Mouse (Mus musculus) heart, adult 2 months (tissue): ENCODE results near the gene Dcun1d2. TPM values are rescaled to one million over a fixed set of nuclear protein-coding genes. Genes with fewer than 3 reads are reported as not detected.

Experiments
- DNase-seq, 2 experiments: peaks; one replicate each; pipeline ENCODE4 v3.0.0; 2021
- H3K27ac ChIP-seq: fragments of 200-600 bp; 2 replicates; pipeline ENCODE4 v1.8.1; 2022
- H3K27me3 ChIP-seq: fragments of 200-500 bp; 2 replicates; pipeline ENCODE4 v1.6.1; 2012; ENCODE audit warnings: mild to moderate bottlenecking, low read length, inconsistent platforms, mixed read lengths; ENCODE audit not compliant: control insufficient read depth, insufficient read depth
- H3K36me3 ChIP-seq: fragments of 200-500 bp; 2 replicates; pipeline ENCODE4 v1.6.1; 2012; ENCODE audit warnings: low read length, inconsistent platforms; ENCODE audit not compliant: control insufficient read depth, insufficient read depth
- H3K4me1 ChIP-seq: fragments of 200-500 bp; 2 replicates; pipeline ENCODE4 v1.6.1; 2011; ENCODE audit warnings: low read length; ENCODE audit not compliant: control insufficient read depth, insufficient read depth
- H3K4me3 ChIP-seq: fragments of 200-600 bp; 2 replicates; pipeline ENCODE4 v1.8.1; 2022
- H3K79me2 ChIP-seq: fragments of 200-500 bp; replicated peaks from 2 replicates; pipeline ENCODE4 v1.6.1; 2012; ENCODE audit warnings: mild to moderate bottlenecking, inconsistent platforms, low read length, moderate library complexity, mixed read lengths; ENCODE audit not compliant: control insufficient read depth, insufficient read depth
- H3K9ac ChIP-seq: fragments of 200-500 bp; 2 replicates; pipeline ENCODE4 v1.6.1; 2012; ENCODE audit warnings: low read depth, mild to moderate bottlenecking, control low read depth, inconsistent platforms, low read length, mixed read lengths
- CTCF ChIP-seq: fragments of 200-600 bp; IDR thresholded peaks from 2 replicates; pipeline ENCODE4 v1.8.1; 2022; ENCODE audit warnings: antibody characterized with exemption, mild to moderate bottlenecking, moderate library complexity
- EP300 ChIP-seq: fragments of 200-500 bp; IDR thresholded peaks from 2 replicates; pipeline ENCODE4 v1.6.1; 2011; ENCODE audit warnings: low read depth, low read length, control low read depth; ENCODE audit not compliant: insufficient read depth
- POLR2A ChIP-seq: fragments of 200-500 bp; IDR thresholded peaks from 2 replicates; pipeline ENCODE4 v1.6.1; 2011; ENCODE audit warnings: mild to moderate bottlenecking, low read depth, low read length, control low read depth; ENCODE audit not compliant: insufficient read depth
- WGBS: fragments of 180-500 bp; shearing (Covaris S2); methylation state at CpG from one replicate; pipeline ENCODE4 v1.1.7; 2018; 5-methylcytosine and 5-hydroxymethylcytosine counted together
- intact Hi-C: fragments of 180-260 bp; cut with DNase I; formaldehyde crosslinking; loops from one replicate; pipeline ENCODE4 v1.15.1; 2025
- polyA plus RNA-seq: library from polyadenylated mRNA; depleted of rRNA; stranded (reverse); fragments of >200 nt; gene quantifications from 2 replicates; pipeline ENCODE4 v1.2.3, GENCODE M21; 2012
- total RNA-seq, 2 experiments: library from RNA; stranded (reverse); gene quantifications; 2 replicates each; pipeline ENCODE4 v1.2.3; 2021

Dcun1d2 gene
- total and polyA plus RNA-seq, 3 experiments = 52.1 to 64.6 (median 63.1) TPM

DNA sequence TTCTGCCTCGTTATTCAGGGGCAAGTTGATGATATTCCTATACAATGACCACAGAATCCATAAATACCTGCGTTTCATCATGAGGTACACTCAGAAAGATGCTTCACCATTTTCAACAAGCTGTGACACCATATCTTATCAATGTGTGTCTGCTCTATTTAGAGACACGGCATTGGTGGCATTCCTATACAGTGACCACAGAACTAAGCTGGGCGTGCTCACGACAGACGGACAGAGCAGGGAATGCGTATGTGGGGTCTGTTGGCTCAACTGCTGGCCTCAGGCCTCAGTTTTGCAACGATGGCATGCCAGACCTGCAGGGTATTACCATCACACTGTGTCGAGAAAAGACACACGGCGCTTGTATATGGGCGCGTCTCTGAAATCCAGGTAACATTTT is 35.1 kb downstream of the Dcun1d2 start:
- Histone ChIP-seq H3K4me3 (peak overlapping the region; percentile 53), H3K79me2 (no peaks in the 10 kb centered on the region), H3K27ac (peak overlapping the region; percentile 98), H3K36me3 (no peaks in the 10 kb centered on the region), H3K27me3 (no peaks in the 10 kb centered on the region), H3K9ac (peak overlapping the region; percentile 78), H3K4me1 (no peaks in the 10 kb centered on the region)
- DNase-seq = peak; percentile 38 to 65
- WGBS = 47% methylated on average over 13 of the region's 13 CpGs
- intact Hi-C loops = loop anchor here (2.0 kb wide), 1 partner anchor 22 kb away; no protein-coding TSS in a partner anchor
- TF ChIP-seq CTCF = no peak
- TF ChIP-seq POLR2A = peak; percentile 72
- TF ChIP-seq EP300 = peak; percentile 81; the same call in 1 of the 2 replicates

DNA sequence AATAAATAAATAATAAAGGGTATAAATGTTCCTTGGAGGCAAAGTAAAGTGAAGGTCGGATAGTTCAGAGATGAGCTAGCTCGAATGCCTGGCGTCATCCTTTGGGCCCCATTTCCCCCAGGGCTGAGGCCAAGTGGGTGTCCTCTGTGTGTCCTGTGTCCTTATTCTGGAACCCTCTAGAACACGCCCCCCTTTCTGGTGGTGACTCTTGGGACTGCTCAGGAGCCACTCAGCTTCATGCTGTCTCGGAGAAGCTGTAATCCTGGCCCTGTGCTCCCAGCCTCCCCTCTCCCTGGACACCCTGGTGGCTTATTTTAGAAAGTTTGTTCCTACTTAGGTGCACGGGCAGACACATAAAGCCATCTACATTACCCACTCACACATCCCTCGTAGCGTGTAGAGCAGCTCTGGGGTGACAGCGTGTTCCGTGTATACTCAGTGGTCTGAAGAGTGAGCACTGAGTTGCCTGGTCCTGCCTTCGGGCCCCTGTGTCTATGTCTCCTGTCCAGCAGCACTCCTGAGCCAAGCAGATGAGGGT is 43.5 kb downstream of the Dcun1d2 start:
- intact Hi-C loops = no loop called here
- H3K79me2 ChIP-seq = no peaks in the 10 kb centered on the region
- peak overlapping the region; percentile 20; the same call in 1 of the 2 replicates for H3K9ac ChIP-seq
- peak overlapping the region; percentile 80 for H3K27ac ChIP-seq
- 0 out of 2 replicates have a peak, but pooled peaks cover 3% of the 10 kb centered on the region for H3K36me3 ChIP-seq
- H3K4me3 ChIP-seq = no peak overlapping the region
- peak; percentile 29; the same call in 1 of the 2 replicates for TF ChIP-seq CTCF
- no peak for TF ChIP-seq POLR2A
- peak in 1 of 2 experiments; percentile 54 for DNase-seq
- H3K4me1 ChIP-seq = peaks cover 7% of the 10 kb centered on the region; the same call in 1 of the 2 replicates
- H3K27me3 ChIP-seq = no peaks in the 10 kb centered on the region
- 59% methylated on average over 11 of the region's 11 CpGs for WGBS

DNA sequence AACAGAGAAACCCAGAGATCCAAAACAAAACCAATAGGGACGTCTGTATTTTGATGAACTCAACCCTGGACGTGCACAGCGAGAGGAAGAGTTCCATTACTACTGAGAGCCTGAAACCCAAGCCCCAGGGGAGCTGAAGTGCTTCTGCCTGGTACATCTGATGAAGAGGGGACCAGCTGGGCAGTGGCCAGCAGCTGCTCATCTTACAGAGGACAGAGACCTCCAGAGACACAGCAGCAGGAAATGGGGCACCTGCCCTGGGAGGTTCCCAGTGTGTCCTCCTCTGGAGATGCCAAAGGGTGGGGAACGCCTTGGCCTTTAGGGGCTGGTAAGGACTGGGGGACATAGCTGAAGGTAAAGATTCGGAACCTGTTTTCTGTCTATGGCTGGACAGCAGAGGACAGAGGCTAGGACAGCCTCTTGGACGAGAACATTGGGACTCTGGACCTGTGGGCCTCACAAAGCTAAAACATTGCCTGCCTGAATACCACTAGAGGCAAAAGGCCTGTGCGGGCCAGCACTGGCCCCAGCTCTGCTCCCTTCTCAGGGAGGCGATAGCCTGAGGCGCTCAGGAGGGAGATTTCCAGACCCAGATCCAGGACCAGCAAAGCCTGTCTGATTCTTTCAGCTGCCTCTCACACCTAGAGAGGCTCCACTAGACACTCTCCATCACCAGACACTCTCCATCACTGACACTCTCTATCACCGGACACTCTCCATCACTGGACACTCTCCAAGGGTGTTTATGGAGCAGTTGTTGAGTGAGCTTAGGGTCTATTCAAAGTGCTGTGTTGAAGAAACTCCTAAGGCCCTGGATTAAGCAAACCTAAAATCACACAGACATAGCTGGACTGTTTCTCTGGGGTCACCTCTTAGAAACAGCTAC is 44.7 kb downstream of the Dcun1d2 start:
- 51% methylated on average over 10 of the region's 10 CpGs for WGBS
- 0 out of 2 replicates have a peak overlapping the region, but pooled peaks have one; percentile 38 for H3K9ac ChIP-seq
- H3K27ac ChIP-seq = peak overlapping the region; percentile 80

DNA sequence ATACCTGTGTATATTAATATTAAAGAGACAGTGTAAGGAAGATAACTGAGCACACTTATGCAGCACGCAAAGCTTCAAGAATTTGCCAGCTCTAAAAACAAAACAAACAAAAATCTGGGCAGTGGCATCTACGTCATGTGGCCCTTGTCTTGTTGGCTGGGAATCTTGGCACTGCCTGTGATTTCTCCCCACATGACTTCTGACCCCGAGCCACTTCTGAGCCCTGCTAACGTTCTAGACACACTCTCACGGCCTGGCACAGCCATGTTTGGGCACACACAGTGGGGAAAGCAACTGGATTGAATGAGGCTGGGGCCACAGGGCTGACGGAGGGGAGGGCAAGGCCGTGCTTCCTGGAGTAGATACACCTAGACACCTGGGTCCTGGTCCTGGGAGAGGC is 47.2 kb downstream of the Dcun1d2 start:
- 49% methylated on average over 7 of the region's 7 CpGs for WGBS
- Histone ChIP-seq H3K36me3 (0 out of 2 replicates have a peak, but pooled peaks cover 3% of the 10 kb centered on the region), H3K79me2 (no peaks in the 10 kb centered on the region), H3K9ac (no peak overlapping the region), H3K4me1 (peaks cover 7% of the 10 kb centered on the region; the same call in 1 of the 2 replicates), H3K27me3 (no peaks in the 10 kb centered on the region), H3K4me3 (no peak overlapping the region), H3K27ac (peak overlapping the region; percentile 80)
- TF ChIP-seq POLR2A = no peak
- TF ChIP-seq CTCF = no peak
- peak; percentile 91 for TF ChIP-seq EP300
- DNase-seq = peak; percentile 51 to 74
- intact Hi-C loops = no loop called here

More for the DNA sequence above, 44.7 kb downstream of the Dcun1d2 start:
- Histone ChIP-seq H3K79me2 (no peaks in the 10 kb centered on the region), H3K27me3 (no peaks in the 10 kb centered on the region), H3K4me1 (peaks cover 7% of the 10 kb centered on the region; the same call in 1 of the 2 replicates), H3K4me3 (no peak overlapping the region), H3K36me3 (0 out of 2 replicates have a peak, but pooled peaks cover 3% of the 10 kb centered on the region)
- intact Hi-C loops = no loop called here
- DNase-seq = peak in 1 of 2 experiments; percentile 23
- TF ChIP-seq POLR2A (no peak), EP300 (peak; percentile 61; the same call in 1 of the 2 replicates)

DNA sequence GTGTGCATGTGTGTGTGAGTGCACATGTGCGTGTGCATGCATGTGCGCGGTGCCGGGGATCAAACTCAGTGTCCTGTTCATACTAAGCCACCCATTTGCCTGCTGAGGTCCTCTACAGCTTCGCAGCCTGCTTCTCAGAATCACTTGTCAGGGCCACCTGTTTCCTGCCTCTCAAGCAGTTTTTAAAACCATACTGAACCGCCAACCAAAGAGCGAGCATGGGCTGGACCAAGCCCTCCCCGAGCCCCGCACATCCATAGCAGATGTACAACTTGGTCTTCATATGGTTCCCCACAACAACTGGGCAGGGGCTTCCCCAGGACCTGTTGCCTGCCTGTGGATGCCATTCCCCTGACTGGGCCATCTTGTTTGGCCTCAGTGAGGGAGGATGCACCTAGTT is 47.9 kb downstream of the Dcun1d2 start:
- intact Hi-C loops = no loop called here
- TF ChIP-seq CTCF (no peak), EP300 (no peak), POLR2A (no peak)
- 88% methylated on average over 9 of the region's 9 CpGs for WGBS
- DNase-seq = no peak
- H3K4me3 ChIP-seq = no peak overlapping the region
- 0 out of 2 replicates have a peak, but pooled peaks cover 3% of the 10 kb centered on the region for H3K36me3 ChIP-seq
- no peaks in the 10 kb centered on the region for H3K79me2 ChIP-seq
- no peaks in the 10 kb centered on the region for H3K27me3 ChIP-seq
- peaks cover 7% of the 10 kb centered on the region; the same call in 1 of the 2 replicates for H3K4me1 ChIP-seq
- H3K9ac ChIP-seq = no peak overlapping the region
- H3K27ac ChIP-seq = peak overlapping the region; percentile 63
